Mouse (Mus musculus): ENCODE results near the gene Icam4.

- TF ChIP-seq CTCF (IDR thresholded peaks at IDR 0.05; ENCODE audit: borderline replicate concordance, insufficient read depth, low read depth, low read length) (no peak), POLR2A (IDR thresholded peaks at IDR 0.05; ENCODE audit: borderline replicate concordance, insufficient read depth, low read length) (no peak)
Observed at GRCm38 (mm10) chr9:21030055-21030600, 955 bp downstream of the Icam4 start.

Data from cerebellum, adult 2 months (tissue).